Mouse (Mus musculus) liver, adult 2 months (tissue): ENCODE measurements at regions not wholly inside any gene's neighbourhood (a gene's known extent, or its start where the extent isn't known, plus 50 kb on each side); places are given as distances from the start of the nearest gene placed in this dataset.

ENCODE experiments used
- CTCF ChIP-seq: fragments of 200-500 bp; IDR thresholded peaks from 2 replicates; pipeline ENCODE4 v1.5.1; 2011; ENCODE audit warnings: low read depth, low read length, control low read depth
- POLR2A ChIP-seq: fragments of 200-500 bp; IDR thresholded peaks from 2 replicates; pipeline ENCODE4 v1.6.1; 2011; ENCODE audit warnings: low read length, control low read depth; ENCODE audit not compliant: insufficient read depth; ENCODE audit errors: extremely low read depth

- TF ChIP-seq CTCF (no peak), POLR2A (no peak)
These were observed 210.8 kb upstream of the Habp2 start for GRCm38 (mm10) chr19:56076128-56076527.
